Mouse (Mus musculus): ENCODE results near the gene Pfkfb2. TPM values are rescaled to one million over a fixed set of nuclear protein-coding genes. Genes with fewer than 3 reads are reported as not detected.

Gene Pfkfb2
- 24.3 and 25.6 TPM in 2 replicates for polyA plus RNA-seq (2014; fragmentation: Nextera tagmentation; extraction: Ambion mirVana)

- WGBS, result 86% methylated on average over 2 of the region's 2 CpGs
- H3K9me3 ChIP-seq (ENCODE audit: control insufficient read depth, low read length), result no peaks in the 10 kb centered on the region
- no peak within 1 kb of the TSS for H3K4me2 ChIP-seq (ENCODE audit: low read depth, low read length)
- H3K36me3 ChIP-seq (ENCODE audit: control insufficient read depth, insufficient read depth, low read length), result no peaks in the 10 kb centered on the region
- no peak for ATAC-seq (ENCODE audit: low read depth)
- H3K9ac ChIP-seq (replicated peaks; ENCODE audit: low read depth, low read length), result no peak within 1 kb of the TSS
- H3K27ac ChIP-seq (ENCODE audit: low read depth, low read length), result no peak within 1 kb of the TSS
- no peak within 1 kb of the TSS for H3K4me3 ChIP-seq (ENCODE audit: low read depth, low read length)
- no peaks in the 10 kb centered on the region for H3K4me1 ChIP-seq (ENCODE audit: control insufficient read depth, insufficient read depth, low read length)
- H3K27me3 ChIP-seq (ENCODE audit: control insufficient read depth, insufficient read depth, low read length), result no peaks in the 10 kb centered on the region
Observed at GRCm38 (mm10) chr1:130729153-130729552, at the start of gene Pfkfb2. Gene Pfkfb2 (minus strand): TSS chr1:130729253.

- Histone ChIP-seq H3K4me1 (ENCODE audit: control insufficient read depth, insufficient read depth, low read length) (no peaks in the 10 kb centered on the region), H3K9me3 (ENCODE audit: control insufficient read depth, low read length) (no peaks in the 10 kb centered on the region), H3K4me2 (ENCODE audit: low read depth, low read length) (no peak overlapping the region), H3K27ac (ENCODE audit: low read depth, low read length) (no peak overlapping the region), H3K9ac (replicated peaks; ENCODE audit: low read depth, low read length) (no peak overlapping the region), H3K27me3 (ENCODE audit: control insufficient read depth, insufficient read depth, low read length) (no peaks in the 10 kb centered on the region), H3K4me3 (ENCODE audit: low read depth, low read length) (no peak overlapping the region), H3K36me3 (ENCODE audit: control insufficient read depth, insufficient read depth, low read length) (no peaks in the 10 kb centered on the region)
- 91% methylated on average over 1 of the region's 1 CpGs for WGBS
- no peak for ATAC-seq (ENCODE audit: low read depth)
Observed at GRCm38 (mm10) chr1:130776645-130777044, 47.6 kb upstream of the Pfkfb2 start.

GRCm38 (mm10) chr1:130775691-130776331 is 46.8 kb upstream of the Pfkfb2 start:
- H3K27me3 ChIP-seq (ENCODE audit: control insufficient read depth, insufficient read depth, low read length), result no peaks in the 10 kb centered on the region
- no peak overlapping the region for H3K4me3 ChIP-seq (ENCODE audit: low read depth, low read length)
- no peaks in the 10 kb centered on the region for H3K9me3 ChIP-seq (ENCODE audit: control insufficient read depth, low read length)
- no peak overlapping the region for H3K9ac ChIP-seq (replicated peaks; ENCODE audit: low read depth, low read length)
- no peak overlapping the region for H3K27ac ChIP-seq (ENCODE audit: low read depth, low read length)
- no peaks in the 10 kb centered on the region for H3K4me1 ChIP-seq (ENCODE audit: control insufficient read depth, insufficient read depth, low read length)
- no peak overlapping the region for H3K4me2 ChIP-seq (ENCODE audit: low read depth, low read length)
- WGBS, result 83% methylated on average over 7 of the region's 7 CpGs
- no peak for ATAC-seq (ENCODE audit: low read depth)
- H3K36me3 ChIP-seq (ENCODE audit: control insufficient read depth, insufficient read depth, low read length), result no peaks in the 10 kb centered on the region

GRCm38 (mm10) chr1:130775234-130775633 is 46.2 kb upstream of the Pfkfb2 start:
- Histone ChIP-seq H3K9ac (replicated peaks; ENCODE audit: low read depth, low read length) (no peak overlapping the region), H3K27ac (ENCODE audit: low read depth, low read length) (no peak overlapping the region), H3K4me2 (ENCODE audit: low read depth, low read length) (no peak overlapping the region), H3K9me3 (ENCODE audit: control insufficient read depth, low read length) (no peaks in the 10 kb centered on the region), H3K27me3 (ENCODE audit: control insufficient read depth, insufficient read depth, low read length) (no peaks in the 10 kb centered on the region), H3K4me3 (ENCODE audit: low read depth, low read length) (no peak overlapping the region), H3K36me3 (ENCODE audit: control insufficient read depth, insufficient read depth, low read length) (no peaks in the 10 kb centered on the region), H3K4me1 (ENCODE audit: control insufficient read depth, insufficient read depth, low read length) (no peaks in the 10 kb centered on the region)
- no peak for ATAC-seq (ENCODE audit: low read depth)
- WGBS, result 53% methylated on average over 2 of the region's 2 CpGs

GRCm38 (mm10) chr1:130770981-130771494 is 42.0 kb upstream of the Pfkfb2 start:
- Histone ChIP-seq H3K4me3 (ENCODE audit: low read depth, low read length) (no peak overlapping the region), H3K27me3 (ENCODE audit: control insufficient read depth, insufficient read depth, low read length) (no peaks in the 10 kb centered on the region), H3K27ac (ENCODE audit: low read depth, low read length) (no peak overlapping the region), H3K4me2 (ENCODE audit: low read depth, low read length) (no peak overlapping the region), H3K36me3 (ENCODE audit: control insufficient read depth, insufficient read depth, low read length) (no peaks in the 10 kb centered on the region), H3K4me1 (ENCODE audit: control insufficient read depth, insufficient read depth, low read length) (no peaks in the 10 kb centered on the region), H3K9ac (replicated peaks; ENCODE audit: low read depth, low read length) (no peak overlapping the region), H3K9me3 (ENCODE audit: control insufficient read depth, low read length) (no peaks in the 10 kb centered on the region)
- ATAC-seq (ENCODE audit: low read depth), result no peak
- 77% methylated on average over 3 of the region's 3 CpGs for WGBS

- Histone ChIP-seq H3K27ac (ENCODE audit: low read depth, low read length) (no peak overlapping the region), H3K9me3 (ENCODE audit: control insufficient read depth, low read length) (no peaks in the 10 kb centered on the region), H3K36me3 (ENCODE audit: control insufficient read depth, insufficient read depth, low read length) (no peaks in the 10 kb centered on the region), H3K9ac (replicated peaks; ENCODE audit: low read depth, low read length) (no peak overlapping the region), H3K27me3 (ENCODE audit: control insufficient read depth, insufficient read depth, low read length) (no peaks in the 10 kb centered on the region), H3K4me3 (ENCODE audit: low read depth, low read length) (no peak overlapping the region), H3K4me1 (ENCODE audit: control insufficient read depth, insufficient read depth, low read length) (no peaks in the 10 kb centered on the region), H3K4me2 (ENCODE audit: low read depth, low read length) (no peak overlapping the region)
- no peak for ATAC-seq (ENCODE audit: low read depth)
- 93% methylated on average over 4 of the region's 4 CpGs for WGBS
Observed at GRCm38 (mm10) chr1:130770487-130770886, 41.4 kb upstream of the Pfkfb2 start.

GRCm38 (mm10) chr1:130769925-130770324 is 40.9 kb upstream of the Pfkfb2 start:
- ATAC-seq (ENCODE audit: low read depth), result no peak
- Histone ChIP-seq H3K4me1 (ENCODE audit: control insufficient read depth, insufficient read depth, low read length) (no peaks in the 10 kb centered on the region), H3K36me3 (ENCODE audit: control insufficient read depth, insufficient read depth, low read length) (no peaks in the 10 kb centered on the region), H3K27ac (ENCODE audit: low read depth, low read length) (no peak overlapping the region), H3K9me3 (ENCODE audit: control insufficient read depth, low read length) (no peaks in the 10 kb centered on the region), H3K4me2 (ENCODE audit: low read depth, low read length) (no peak overlapping the region), H3K4me3 (ENCODE audit: low read depth, low read length) (no peak overlapping the region), H3K9ac (replicated peaks; ENCODE audit: low read depth, low read length) (no peak overlapping the region), H3K27me3 (ENCODE audit: control insufficient read depth, insufficient read depth, low read length) (no peaks in the 10 kb centered on the region)
- WGBS, result 98% methylated on average over 2 of the region's 2 CpGs

- Histone ChIP-seq H3K4me2 (ENCODE audit: low read depth, low read length) (no peak overlapping the region), H3K9ac (replicated peaks; ENCODE audit: low read depth, low read length) (no peak overlapping the region), H3K4me3 (ENCODE audit: low read depth, low read length) (no peak overlapping the region), H3K36me3 (ENCODE audit: control insufficient read depth, insufficient read depth, low read length) (no peaks in the 10 kb centered on the region), H3K27ac (ENCODE audit: low read depth, low read length) (no peak overlapping the region), H3K9me3 (ENCODE audit: control insufficient read depth, low read length) (no peaks in the 10 kb centered on the region), H3K27me3 (ENCODE audit: control insufficient read depth, insufficient read depth, low read length) (no peaks in the 10 kb centered on the region), H3K4me1 (ENCODE audit: control insufficient read depth, insufficient read depth, low read length) (no peaks in the 10 kb centered on the region)
- no peak for ATAC-seq (ENCODE audit: low read depth)
- 88% methylated on average over 5 of the region's 5 CpGs for WGBS
Observed at GRCm38 (mm10) chr1:130767066-130767465, 38.0 kb upstream of the Pfkfb2 start.

GRCm38 (mm10) chr1:130764027-130764461 is 35.0 kb upstream of the Pfkfb2 start:
- Histone ChIP-seq H3K4me2 (ENCODE audit: low read depth, low read length) (no peak overlapping the region), H3K9me3 (ENCODE audit: control insufficient read depth, low read length) (no peaks in the 10 kb centered on the region), H3K27me3 (ENCODE audit: control insufficient read depth, insufficient read depth, low read length) (no peaks in the 10 kb centered on the region), H3K4me3 (ENCODE audit: low read depth, low read length) (no peak overlapping the region), H3K9ac (replicated peaks; ENCODE audit: low read depth, low read length) (no peak overlapping the region), H3K36me3 (ENCODE audit: control insufficient read depth, insufficient read depth, low read length) (no peaks in the 10 kb centered on the region), H3K4me1 (ENCODE audit: control insufficient read depth, insufficient read depth, low read length) (no peaks in the 10 kb centered on the region), H3K27ac (ENCODE audit: low read depth, low read length) (no peak overlapping the region)
- ATAC-seq (ENCODE audit: low read depth), result no peak
- WGBS, result 91% methylated on average over 12 of the region's 12 CpGs

All from neural tube, embryonic 14.5 days (tissue).